Mouse (Mus musculus) spleen, adult 12 weeks (tissue): ENCODE data around the gene Il17ra.

Source experiments
- DNase-seq: peaks from one replicate; pipeline ENCODE4 v3.0.0; 2022; ENCODE audit warnings: low spot score

The Il17ra gene

DNA sequence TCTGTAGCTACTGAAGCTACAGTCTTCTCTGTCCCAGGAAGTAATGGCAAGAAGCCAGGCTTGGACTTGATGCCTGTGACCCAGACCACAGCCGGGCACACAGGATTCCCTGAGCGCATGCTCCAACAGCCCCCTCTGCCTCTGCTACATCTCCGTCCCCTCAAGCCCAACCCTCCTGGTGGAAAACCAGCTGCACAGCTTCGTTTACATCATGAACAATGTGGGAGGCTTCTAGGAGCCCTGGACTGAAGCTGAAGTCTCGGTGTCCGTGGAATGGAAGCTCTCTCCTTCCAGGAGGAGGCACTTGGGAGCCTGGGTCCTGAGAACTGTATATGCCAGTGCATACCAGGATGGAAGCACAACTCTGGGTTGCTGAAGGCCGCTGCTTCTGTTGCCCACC is 46.9 kb downstream of the Il17ra start:
- DNase-seq: no peak

DNA sequence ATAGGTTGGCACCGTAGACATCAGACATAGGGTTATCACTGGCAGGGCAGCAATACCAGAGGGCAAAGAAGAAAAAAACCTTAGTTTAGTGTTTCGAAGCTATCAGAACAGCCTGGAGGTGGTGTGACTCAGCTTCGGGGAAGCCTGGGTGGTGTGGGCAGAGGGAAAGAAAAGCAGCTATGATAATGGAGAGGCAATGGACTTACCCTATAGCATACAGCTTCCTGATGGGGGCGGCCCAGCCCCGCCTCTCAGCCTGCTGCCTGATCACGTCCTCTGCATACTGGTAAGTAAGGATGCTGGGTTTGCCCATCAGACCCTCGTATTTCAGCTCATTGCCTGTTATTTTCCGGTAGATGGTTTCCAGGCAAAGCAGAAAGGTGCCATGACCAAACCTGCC is 47.4 kb downstream of the Il17ra start:
- no peak for DNase-seq

DNA sequence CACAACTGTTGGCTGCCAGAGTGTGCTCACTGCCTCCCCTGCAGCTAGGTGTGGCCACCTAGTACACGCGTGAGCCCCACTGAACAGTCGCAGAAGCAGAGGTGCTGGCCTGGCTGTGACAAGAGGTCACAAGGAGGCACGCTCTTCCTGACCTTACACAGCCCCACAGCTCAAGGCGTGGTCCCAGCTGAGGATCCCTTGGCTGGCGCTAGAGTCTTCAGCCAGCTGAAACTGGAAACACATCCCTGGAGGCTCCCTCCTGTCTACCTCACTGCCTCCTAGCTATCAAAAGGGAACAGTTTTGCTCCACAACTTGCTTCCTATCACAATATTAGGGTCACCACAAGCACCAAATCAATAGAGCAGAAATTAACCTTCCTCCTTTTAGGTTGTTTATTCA is 48.2 kb downstream of the Il17ra start:
- no peak for DNase-seq

DNA sequence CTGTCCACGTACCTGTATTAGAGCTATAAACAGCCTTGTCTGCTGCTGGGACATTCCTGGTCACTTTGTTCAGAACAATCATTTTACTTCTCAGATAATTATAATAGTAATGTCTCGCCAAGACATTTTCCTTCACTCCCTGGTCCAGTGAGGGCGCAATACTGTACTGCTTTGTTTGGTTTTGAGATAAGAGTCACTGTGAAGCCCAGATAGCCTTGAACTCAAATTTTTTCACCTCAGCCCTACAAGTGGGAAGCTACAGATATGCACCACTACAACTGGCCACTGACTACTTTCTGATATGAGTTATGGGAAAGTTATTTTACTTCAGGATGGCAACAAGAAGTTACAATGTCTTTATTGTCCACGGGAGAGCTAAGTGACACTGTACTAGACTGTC is 53.4 kb downstream of the Il17ra start:
- no peak for DNase-seq

DNA sequence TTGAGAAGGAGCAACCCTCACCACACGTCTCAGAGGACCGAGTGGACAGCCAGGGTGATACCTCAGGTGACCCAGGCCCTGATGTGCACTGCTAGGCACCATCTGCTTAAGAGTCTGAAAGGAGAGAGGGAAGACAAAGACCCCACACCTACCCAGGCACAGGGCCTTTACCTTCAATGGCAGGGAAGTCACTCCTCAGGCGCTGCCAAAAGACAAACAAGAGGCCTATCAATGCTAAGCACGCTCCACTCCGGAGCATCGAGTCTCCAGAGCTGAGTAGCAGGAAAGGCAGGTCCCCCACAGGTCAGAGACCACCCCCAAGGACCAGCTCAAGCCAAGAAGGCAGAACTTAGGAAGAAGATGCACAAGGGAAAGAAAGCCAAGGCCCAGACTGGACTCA is 53.8 kb downstream of the Il17ra start:
- DNase-seq: no peak

DNA sequence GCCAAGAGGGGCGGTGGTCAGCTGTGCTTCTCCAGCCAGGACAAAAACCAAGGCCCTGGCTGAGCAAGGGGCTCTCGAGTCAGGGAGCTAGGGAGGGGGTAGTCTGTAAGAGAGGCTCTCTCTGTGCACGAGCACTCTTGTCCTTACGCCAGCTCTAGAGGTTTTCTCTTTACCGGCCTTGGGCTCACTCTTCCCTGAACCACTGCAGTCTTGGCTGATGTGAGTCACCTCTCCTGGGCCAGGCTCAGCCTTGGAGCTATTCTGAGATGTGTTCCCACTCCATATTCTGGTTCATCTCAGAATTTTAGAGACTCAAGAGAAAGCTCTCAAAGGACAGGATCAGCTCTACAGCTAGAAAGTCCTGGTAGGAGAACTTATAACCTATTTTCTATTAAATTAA is 54.3 kb downstream of the Il17ra start:
- no peak for DNase-seq

DNA sequence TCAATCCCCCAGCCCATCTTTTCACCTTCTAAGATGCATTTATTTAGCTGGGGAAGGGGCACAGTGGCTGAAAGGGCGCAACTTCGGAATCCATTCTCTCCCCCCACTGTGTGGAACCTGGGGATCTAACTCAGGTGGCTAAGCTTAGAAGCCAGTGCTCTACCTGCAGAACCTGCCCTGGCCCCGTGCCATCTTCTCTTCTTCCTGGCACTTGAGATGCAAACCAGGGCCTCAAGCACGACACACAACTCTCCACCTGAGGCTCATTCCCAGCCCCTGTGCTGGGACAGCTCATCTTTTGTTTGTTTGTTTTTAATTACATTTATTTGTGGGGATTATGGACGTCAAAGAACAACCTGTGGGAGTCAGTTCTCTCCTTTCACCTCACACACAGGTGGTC is 56.6 kb downstream of the Il17ra start:
- DNase-seq: no peak

DNA sequence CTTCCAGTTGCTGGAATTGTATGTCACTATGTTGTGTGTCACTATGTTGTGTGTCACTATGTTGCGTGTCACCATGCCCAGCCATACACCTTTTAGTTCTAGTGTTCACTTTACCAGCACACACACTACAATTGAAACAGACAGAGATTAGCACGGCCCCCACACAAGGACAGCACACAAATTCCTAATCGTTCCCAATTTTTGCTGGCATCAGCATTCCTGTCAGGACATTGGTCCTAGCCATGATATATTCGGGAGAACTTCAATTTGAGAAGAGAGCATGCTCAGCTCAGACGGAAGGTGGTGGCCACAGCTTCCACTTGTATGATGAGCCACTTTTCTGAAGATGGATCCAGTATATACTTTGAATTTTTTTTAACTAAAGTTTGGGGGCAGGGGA is 61.7 kb downstream of the Il17ra start:
- no peak for DNase-seq

DNA sequence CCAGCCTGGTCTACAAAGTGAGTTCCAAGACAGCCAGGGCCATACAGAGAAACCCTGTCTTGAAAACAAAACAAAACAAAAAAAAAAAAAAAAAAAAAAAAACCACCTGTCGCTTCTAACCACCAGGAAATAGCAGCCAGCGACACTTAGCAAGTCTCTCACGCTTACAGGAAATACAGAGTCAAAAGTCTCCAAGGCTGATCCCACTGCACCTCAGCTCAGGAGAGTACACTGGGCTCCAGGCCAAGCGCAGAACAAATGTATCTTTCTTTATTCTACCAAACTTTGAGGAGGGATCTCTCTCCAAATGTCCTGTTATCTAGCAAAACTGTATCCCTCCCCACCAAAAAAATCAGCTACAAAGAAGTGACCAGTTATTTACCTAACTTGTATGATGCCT is 66.1 kb downstream of the Il17ra start:
- no peak for DNase-seq

DNA sequence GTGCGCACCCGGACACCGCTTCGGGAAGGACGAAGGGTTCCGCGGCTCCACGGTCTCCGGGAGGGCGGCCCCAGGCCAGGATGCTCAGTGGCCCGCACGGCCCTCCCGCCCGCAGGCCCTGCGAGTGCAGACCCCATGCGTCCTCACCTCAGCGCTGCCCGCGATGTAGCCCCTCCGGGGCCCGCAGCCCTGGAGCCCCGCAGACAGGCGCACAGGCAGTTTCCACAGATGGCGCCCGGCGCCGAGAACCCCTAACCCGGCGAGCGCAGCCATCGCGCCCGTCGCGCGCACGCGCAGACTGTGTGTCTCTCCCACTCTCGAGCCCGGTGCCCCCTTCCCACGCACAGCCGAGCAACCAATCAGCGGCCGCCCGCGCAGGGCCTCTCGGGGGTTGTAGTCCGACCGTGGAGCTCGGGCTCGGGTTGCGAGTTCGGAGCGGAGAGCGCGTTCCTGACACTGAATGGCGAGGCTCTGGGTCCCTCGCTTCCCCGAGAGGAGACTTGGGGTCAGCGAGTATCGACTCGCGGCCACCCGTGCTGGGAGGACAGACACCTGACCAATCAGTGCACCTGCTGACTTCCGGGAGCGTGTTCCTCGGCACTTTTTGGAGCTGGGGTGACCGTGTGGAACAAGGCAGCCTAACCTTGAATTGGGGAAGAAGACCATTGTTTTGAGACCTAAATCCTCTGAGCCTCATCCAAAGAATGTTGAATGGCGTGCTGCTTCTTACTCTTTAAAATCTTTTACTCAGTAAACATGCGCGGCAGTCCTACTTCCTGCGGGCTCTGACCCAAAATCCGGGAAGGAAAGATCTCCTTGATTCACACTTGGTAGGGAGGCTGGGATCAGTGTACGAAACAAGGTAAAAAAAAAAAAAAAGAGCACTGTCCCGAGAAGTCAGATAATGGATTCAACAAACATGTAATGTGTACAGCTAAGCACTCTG is 68.2 kb downstream of the Il17ra start, which contains the start of gene Hdhd5:
Gene Hdhd5, minus strand, starts transcription at position 300 of the 946 bp plus-strand sequence.
- DNase-seq: peak; percentile 86

DNA sequence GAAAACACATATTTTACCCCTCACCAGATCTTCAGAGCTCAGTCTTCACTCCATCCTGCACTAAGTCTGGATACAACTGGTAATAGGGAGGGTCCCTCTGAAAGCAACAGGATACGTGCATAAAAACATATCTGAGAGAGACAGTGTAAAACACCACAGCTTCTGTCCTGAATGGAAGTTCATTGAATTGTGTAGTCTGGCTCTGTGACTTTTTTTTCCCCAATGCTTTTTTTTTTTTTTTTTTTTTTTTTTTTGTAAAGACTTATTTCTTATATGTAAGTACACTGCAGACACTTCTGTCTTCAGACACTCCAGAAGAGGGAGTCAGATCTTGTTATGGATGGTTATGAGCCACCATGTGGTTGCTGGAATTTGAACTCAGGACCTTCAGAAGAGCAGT is 69.5 kb downstream of the Il17ra start:
- DNase-seq: no peak

DNA sequence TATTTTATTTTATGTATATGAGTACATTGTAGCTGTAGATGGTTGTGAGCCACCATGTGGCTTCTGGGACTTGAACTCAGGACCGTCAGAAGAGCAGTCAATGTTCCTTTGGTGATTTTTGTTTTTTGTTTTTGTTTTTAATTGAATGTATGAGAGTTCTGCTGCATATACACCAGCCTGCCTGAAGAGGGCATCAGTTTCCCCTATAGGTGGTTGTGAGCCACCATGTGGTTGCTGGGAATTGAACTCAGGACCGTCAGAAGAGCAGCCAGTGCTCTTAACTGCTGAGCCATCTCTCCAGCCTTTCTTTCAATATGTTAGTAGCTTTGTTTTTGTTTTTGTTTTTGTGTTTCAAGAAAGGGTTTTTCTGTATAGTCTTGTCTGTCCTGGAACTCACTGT is 73.3 kb downstream of the Il17ra start:
- DNase-seq: no peak
